Mouse (Mus musculus) E14TG2a.4 (cell line): ENCODE results near the gene Plcl1.

ENCODE experiments used
- CTCF ChIP-seq: conservative IDR thresholded peaks from 2 replicates; pipeline ENCODE4 v1.5.1; 2014; ENCODE audit warnings: low read length
- NANOG ChIP-seq: IDR thresholded peaks from 2 replicates; pipeline ENCODE4 v1.6.1; 2014; ENCODE audit warnings: borderline replicate concordance, low read length, mixed read lengths

DNA sequence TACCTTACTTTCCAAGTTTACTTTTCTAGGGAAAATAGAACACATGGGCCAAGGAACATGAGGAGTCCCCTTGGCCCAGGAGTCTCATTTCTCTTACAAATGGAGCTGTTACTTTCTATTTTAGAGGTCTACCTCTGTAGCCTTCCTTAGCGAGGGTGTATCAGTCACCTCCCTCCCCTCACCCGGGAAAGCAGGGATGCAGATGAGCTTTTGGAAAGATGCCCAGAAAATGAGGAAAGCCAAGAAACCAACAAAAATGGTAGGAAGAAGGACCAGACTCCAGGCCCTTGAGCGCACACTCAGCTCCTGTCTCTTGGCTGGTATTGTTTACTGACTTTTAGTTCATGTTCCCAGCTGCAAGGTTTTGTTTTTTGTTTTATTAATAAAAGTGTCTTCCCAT lies 319.7 kb downstream of the Plcl1 start:
- no peak for TF ChIP-seq CTCF
- no peak for TF ChIP-seq NANOG
